Mouse (Mus musculus) NIH3T3 (cell line): Measurements from ENCODE around the gene Tmem130.
"Not testable (repeated sequence)": the region's sequence is repeated elsewhere in the genome, so short reads cannot be mapped to it uniquely, and the experiment has no call there.

Experiments used
- DNase-seq: peaks from one replicate; pipeline ENCODE4 v3.0.0-alpha.2; 2012; ENCODE audit warnings: low read depth

Tmem130 gene

DNA sequence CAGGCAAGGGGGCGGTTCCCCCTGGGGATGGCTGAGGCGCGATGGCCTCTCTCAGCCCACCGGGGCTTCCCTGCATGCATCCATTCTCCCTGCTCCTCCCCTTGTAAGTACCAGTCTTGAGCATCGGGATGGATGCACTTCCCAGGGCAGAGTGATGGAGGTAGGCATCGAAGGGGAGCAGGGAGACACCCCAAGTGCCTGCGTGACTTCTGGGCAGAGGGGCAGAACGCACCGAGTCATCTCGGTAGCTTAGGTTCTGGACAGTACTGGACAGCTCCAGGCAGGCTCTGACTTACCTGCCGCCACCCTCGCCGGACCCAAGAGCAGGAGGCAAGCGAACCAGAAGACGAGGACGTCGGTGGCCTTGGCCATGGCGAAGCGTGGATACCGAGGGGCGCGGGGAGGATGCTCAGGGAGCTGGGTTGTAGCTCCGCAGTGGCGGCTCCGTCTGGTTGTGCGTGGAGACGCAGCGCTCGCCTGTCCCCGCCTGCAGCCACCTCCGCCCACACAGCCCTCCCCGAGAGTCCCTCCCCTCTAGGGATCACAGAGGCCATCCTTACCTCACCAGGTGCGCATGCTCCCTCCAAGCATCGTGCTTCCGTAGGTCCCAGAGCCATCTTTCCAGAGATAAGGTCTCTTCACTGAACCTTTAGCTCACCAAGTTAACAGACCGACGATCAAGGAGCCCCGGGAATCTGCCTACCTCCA is at the start of gene Tmem130:
TSS of gene Tmem130 (minus strand) at position 658 of the 708 bp plus-strand sequence.
- DNase-seq: no peak

DNA sequence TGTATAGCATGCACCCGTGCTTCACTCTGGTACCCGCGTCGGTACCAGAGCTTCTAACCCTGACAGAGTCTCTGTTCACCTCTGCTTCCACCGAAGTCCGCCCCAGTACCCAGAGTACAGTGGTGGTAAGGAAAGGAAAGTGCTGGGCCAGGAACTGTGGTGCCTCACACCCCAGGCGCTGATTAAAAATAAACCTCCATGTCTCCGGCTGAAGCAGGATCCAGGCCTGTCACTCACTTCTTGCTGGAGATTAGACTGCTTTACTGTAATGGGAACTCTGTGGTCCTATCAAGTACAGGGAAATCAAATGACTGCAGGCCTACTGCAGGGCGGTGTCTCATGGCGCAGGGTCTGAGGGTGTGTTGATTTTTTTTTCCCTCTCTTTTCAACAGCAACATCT is 45.3 kb upstream of the Tmem130 start:
- no peak for DNase-seq

DNA sequence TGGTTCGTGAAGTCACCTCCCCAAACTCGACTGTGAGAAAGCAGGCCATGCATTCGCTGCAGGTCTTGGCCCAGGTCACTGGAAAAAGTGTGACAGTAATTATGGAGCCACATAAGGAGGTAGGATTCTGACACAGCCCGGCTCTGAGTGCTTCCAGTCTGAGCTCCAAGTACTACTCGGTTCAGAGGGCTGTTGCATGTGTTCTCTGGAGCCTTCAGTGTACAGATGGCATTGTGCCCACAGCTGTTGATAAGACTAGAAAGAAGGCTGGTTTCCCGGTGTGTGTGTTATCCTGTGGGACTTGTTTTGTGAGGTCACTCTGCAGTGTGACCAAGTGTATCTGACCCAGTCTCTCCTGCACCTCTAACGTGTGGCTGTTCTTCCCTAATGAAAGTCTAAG is 42.6 kb upstream of the Tmem130 start:
- DNase-seq: no peak

DNA sequence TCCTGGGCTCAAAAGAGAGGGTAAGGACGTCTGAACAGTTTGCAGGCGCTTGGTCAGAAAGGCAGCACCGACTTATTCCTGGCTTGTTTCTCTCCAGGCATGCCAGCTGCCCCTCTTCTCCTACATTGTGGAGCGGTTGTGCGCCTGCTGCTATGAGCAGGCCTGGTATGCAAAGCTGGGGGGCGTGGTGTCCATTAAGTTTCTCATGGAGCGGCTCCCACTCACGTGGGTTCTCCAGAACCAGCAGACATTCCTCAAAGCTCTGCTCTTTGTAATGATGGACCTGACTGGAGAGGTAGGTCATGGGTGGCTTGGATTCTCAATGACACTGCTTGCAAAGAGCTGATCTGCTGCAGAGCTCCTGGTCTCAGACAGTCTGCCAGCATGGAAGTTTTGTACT is 41.4 kb upstream of the Tmem130 start:
- no peak for DNase-seq

DNA sequence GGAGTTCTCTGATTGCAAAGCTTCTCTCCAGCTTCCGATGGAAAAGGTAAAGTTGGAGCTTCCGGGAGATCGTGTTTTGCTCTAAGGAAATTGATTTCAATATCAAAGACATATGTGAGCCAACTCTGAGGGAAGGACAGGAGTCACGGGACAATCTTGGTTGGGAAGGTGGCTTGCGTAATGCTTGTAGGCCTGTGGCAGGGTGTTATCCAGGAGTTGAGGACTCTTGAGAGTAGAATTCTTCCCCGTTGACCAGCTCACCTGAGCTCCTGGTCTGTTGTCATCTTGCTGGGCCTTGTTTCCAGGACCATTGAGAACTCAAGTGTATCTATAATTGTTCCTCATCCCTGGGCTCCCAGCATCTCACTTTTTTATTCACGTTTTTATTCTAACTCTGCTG is 35.5 kb upstream of the Tmem130 start:
- no peak for DNase-seq

DNA sequence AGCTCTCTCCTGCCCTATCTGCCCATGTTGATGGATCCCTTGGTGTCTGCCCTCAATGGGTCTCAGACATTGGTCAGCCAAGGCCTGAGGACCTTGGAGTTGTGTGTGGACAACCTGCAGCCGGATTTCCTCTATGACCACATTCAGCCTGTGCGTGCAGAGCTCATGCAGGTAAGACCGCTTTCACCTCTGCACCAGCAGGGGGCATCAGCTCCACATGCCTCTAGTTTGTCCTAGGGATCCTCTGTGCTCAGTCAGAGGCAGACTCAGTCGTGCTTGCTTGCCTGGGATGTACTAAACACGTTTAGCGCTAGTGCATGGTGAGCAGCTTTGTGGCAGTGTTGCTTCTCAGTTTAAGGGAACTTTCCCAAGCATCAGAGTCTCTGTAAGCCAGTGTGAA is 33.1 kb upstream of the Tmem130 start:
- DNase-seq: peak; percentile 59

- no peak for DNase-seq
These were observed 31.8 kb upstream of the Tmem130 start for GRCm38 (mm10) chr5:144793374-144793773.

DNA sequence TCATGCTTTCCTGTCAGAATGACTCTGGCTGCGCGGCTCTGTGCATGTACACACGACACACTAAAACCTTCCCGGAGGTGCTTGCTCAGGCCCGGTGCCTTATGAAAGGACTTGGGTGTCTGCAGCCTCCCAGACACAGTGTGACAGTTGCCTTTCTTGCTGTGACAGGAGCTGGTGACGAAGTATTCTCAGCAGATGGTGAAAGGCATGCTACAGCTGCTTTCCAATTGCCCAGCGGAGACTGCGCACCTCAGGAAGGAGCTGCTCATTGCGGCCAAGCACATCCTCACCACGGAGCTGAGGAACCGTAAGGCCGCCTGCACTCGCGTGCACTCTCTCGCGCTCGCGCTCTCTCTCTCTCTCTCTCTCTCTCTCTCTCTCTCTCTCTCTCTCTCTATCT is 24.8 kb upstream of the Tmem130 start:
- DNase-seq: no peak

DNA sequence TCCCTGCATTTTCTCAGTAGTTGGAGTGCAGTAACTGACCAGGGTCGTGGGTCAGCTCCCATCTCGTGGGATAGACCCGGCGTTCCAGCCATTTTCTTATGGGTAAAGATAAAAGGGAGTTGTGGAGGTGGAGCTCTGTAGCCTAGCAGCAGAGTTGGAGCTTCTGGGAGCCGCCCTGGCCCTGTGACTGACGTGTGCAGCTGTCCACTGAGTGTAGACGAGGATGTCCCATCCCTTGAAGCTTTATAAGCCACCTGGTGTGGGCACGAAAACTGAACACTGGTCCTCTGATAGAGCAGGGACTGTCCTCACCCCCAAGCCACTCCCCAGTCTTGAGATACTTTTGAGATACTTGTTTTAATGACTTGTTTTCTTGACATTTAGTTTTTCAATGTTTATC is 19.0 kb upstream of the Tmem130 start:
- DNase-seq: no peak

DNA sequence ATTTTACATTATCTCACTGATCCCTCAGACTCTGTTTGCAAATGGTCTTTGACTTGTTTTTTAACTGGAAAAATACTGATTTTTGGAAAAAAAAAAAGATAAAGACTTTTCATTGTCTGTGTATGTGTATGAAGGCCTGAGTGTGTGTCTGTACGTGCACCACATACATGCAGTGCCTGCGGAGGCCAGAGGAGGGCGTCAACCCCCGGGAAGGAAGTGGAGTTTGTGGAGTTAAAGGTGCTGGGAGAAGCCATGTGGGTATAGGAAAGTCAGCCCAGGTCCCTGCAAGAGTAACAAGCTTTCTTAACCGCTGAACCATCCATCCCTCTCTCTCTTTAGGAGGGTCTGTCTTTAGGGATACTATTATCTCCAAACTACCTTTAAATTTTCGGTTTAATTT is 11.6 kb upstream of the Tmem130 start:
- DNase-seq: no peak

- peak; percentile 41 for DNase-seq
These were observed 7.5 kb upstream of the Tmem130 start for GRCm38 (mm10) chr5:144769067-144769482.

GRCm38 (mm10) chr5:144767911-144768841 is 6.6 kb upstream of the Tmem130 start:
- DNase-seq: peak; percentile 93

DNA sequence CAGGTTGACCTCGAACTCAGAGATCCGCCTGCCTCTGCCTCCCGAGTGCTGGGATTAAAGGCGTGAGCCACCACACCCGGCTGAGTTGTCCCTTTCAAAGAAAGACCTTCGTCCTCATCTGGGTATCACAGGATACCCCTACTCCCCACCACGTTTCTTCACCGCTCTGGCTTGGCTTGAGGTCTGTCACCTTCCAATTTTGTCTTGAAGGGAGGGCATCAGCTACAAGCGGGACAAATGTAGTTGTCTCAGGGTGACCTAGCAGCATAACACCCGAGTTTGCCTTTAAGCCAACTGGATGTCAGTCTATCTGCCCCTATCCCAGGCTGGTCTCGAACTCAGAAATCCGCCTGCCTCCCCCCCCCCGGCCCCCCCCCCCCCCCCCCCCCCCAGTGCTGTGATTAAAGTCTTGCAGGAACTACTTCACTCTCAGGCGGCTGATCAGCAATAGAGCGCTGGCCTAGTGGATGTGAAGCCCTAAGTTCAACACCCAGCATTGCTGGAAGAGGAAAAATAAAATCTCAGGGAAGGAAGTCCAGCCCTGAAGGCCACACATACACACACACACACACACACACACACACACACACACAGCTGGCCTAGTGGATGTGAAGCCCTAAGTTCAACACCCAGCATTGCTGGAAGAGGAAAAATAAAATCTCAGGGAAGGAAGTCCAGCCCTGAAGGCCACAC is 5.6 kb upstream of the Tmem130 start, which contains the start of gene Trrap:
TSS of gene Trrap (plus strand) at position 627 of the 693 bp plus-strand sequence.
- not testable (repeated sequence) for DNase-seq

DNA sequence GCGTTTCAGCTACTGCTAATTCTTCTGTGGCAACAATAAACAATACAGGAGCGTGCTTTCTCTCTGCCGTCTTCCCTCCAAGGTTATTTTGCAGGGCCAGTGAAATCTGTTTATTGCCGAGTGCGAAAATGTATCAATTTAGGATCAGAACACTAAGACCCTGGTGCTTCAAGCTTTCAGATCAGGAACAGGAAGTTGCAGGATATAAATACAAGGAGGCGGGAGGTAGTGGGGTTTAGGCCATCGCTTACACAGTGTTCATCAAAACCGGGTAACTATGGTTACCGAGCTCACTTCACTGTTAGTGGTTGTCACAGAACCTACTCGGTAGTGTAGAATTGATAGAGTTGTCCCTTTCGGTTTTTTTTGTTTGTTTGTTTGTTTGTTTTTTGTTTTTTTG is 5.0 kb upstream of the Tmem130 start:
- no peak for DNase-seq

DNA sequence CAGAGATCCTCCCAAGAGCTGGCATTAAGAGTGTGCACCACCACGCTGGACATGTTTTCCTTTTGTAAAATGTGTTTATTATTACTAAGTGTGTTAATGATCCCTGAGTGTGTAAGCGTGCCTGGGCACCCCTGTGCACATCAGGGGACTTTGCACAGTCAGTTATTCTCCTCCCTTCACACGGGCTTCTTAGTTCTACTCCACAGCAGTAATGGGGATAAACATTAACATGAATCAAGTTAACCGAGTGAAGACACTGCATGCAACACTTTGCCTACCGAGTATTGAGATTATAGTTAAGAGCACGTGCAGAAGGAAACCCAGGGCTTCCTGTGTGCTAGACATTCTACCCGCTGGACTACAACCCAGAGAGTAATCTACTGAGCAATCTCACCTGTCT is 4.4 kb upstream of the Tmem130 start:
- DNase-seq: no peak

- DNase-seq: no peak
These were observed 3.2 kb downstream of the Tmem130 start for GRCm38 (mm10) chr5:144758422-144758821.

GRCm38 (mm10) chr5:144757402-144757801 is 4.2 kb downstream of the Tmem130 start:
- no peak for DNase-seq

GRCm38 (mm10) chr5:144755191-144755590 is 6.4 kb downstream of the Tmem130 start:
- DNase-seq: no peak

DNA sequence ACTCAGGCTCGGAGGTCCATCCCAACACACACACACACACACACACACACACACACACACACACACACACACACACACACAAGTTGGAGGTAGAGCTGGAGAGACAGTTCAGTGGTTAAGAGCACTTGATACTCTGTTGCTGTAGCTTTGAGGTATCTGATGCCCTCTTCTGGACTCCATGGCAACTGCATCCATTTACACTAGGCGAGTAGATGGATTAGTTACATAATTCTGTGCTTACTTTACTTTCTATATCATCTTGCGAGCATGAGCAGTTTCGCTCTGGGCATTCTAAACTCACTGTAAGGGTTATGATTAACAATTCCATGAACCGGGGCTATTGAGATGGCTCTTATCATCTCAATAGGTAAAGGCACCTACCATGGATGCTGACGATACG is 8.6 kb downstream of the Tmem130 start:
- DNase-seq: peak; percentile 82

- peak; percentile 46 for DNase-seq
These were observed 9.2 kb downstream of the Tmem130 start for GRCm38 (mm10) chr5:144752432-144752831.

GRCm38 (mm10) chr5:144737101-144737500 is 24.5 kb downstream of the Tmem130 start:
- DNase-seq: no peak

- peak; percentile 81 for DNase-seq
These were observed 26.7 kb downstream of the Tmem130 start for GRCm38 (mm10) chr5:144734949-144735348.
